Mouse (Mus musculus) effector memory CD4-positive, alpha-beta T cell, adult 5 months (primary cell): ENCODE measurements around the gene Slc30a1. TPM values are rescaled to one million over a fixed set of nuclear protein-coding genes. Genes with fewer than 3 reads are reported as not detected.

Experiments
- polyA plus RNA-seq: library from polyadenylated mRNA; unstranded; fragments of 100-300 nt; shearing (Covaris generic); gene quantifications from one replicate; pipeline ENCODE4 v1.2.1, GENCODE M21; 2017

The Slc30a1 gene
- polyA plus RNA-seq = 26.4 TPM

DNA sequence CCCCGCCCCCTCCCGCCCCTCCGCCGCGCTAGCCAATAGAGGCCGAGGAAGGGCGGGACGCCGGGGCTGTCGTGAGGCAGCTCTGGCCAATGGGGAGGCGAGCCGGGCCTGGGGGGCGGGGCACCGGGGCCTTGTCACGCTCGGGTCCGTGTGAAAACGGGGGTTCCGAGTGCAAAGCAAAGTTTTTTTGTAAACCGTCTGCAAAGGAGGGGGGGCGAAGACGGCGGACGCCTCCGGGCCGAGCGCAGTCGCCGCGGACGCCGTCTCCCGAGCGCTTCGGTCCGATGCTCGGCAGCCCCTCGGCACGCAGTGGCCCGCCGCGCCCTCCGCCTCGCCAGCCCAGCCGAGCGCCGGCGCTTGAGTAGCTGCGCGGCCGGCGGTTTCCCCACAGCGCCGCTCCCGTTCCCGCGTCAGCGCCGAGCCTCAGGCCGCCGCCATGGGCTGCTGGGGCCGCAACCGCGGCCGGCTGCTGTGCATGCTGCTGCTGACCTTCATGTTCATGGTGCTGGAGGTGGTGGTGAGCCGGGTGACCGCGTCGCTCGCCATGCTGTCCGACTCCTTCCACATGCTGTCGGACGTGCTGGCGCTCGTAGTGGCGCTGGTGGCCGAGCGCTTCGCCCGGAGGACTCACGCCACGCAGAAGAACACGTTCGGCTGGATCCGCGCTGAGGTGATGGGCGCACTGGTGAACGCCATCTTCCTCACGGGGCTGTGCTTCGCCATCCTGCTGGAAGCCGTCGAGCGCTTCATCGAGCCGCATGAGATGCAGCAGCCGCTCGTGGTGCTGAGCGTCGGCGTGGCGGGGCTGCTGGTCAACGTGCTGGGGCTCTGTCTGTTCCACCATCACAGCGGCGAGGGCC is at the start of gene Slc30a1:
Gene Slc30a1, plus strand, starts transcription at position 197 of the 860 bp plus-strand sequence.

Other genes starting within 250 kb of the Slc30a1 start
- gene Lpgat1, start 188.9 kb upstream of the Slc30a1 start, polyA plus RNA-seq = 21.9 TPM
- 0.22 TPM for gene Nek2, start 85.3 kb upstream of the Slc30a1 start, polyA plus RNA-seq
- 0.80 TPM for gene Rd3, start 70.6 kb downstream of the Slc30a1 start, polyA plus RNA-seq
- 90.1 TPM for gene Traf5, start 185.8 kb downstream of the Slc30a1 start, polyA plus RNA-seq
- 18.0 TPM for gene Rcor3, start 231.3 kb downstream of the Slc30a1 start, polyA plus RNA-seq